Mouse (Mus musculus) embryonic facial prominence, embryonic 14.5 days (tissue): ENCODE measurements around the gene Mme. TPM values are rescaled to one million over a fixed set of nuclear protein-coding genes. Genes with fewer than 3 reads are reported as not detected.

ENCODE experiments used
- ATAC-seq: fragments of 200-750 bp; cut with Nextera tagmentation; 2 replicates; pipeline ENCODE4 v1.8.0; 2017; ENCODE audit warnings: low read depth, moderate number of reproducible peaks, moderate TSS enrichment
- DNase-seq: peaks from one replicate; pipeline ENCODE4 v3.0.0-alpha.2; 2015; ENCODE audit warnings: low spot score
- H3K27ac ChIP-seq: fragments of 300-500 bp; sonication (generic); replicated peaks from 2 replicates; pipeline ENCODE4 v1.5.1; 2014; ENCODE audit warnings: low read depth, mild to moderate bottlenecking, low read length, moderate library complexity
- H3K27me3 ChIP-seq: fragments of 300-500 bp; sonication (generic); replicated peaks from 2 replicates; pipeline ENCODE4 v1.6.1; 2014; ENCODE audit warnings: low read length; ENCODE audit not compliant: control insufficient read depth, insufficient read depth
- H3K36me3 ChIP-seq: fragments of 300-500 bp; sonication (generic); 2 replicates; pipeline ENCODE4 v1.6.1; 2014; ENCODE audit warnings: low read length, mixed read lengths; ENCODE audit not compliant: control insufficient read depth, insufficient read depth
- H3K4me1 ChIP-seq: fragments of 300-500 bp; sonication (generic); 2 replicates; pipeline ENCODE4 v1.6.1; 2014; ENCODE audit warnings: antibody characterized with exemption, low read length; ENCODE audit not compliant: control insufficient read depth, insufficient read depth
- H3K4me2 ChIP-seq: fragments of 300-500 bp; sonication (generic); 2 replicates; pipeline ENCODE4 v1.6.1; 2014; ENCODE audit warnings: low read depth, mild to moderate bottlenecking, low read length, moderate library complexity, mixed read lengths
- H3K4me3 ChIP-seq: fragments of 300-500 bp; sonication (generic); 2 replicates; pipeline ENCODE4 v1.5.1; 2014; ENCODE audit warnings: low read depth, mild to moderate bottlenecking, low read length
- H3K9ac ChIP-seq: fragments of 300-500 bp; sonication (generic); 2 replicates; pipeline ENCODE4 v1.6.1; 2014; ENCODE audit warnings: low read depth, mild to moderate bottlenecking, low read length, moderate library complexity, mixed read lengths
- H3K9me3 ChIP-seq: fragments of 300-500 bp; sonication (generic); 2 replicates; pipeline ENCODE4 v1.6.1; 2016; ENCODE audit warnings: low read length; ENCODE audit not compliant: control insufficient read depth
- WGBS: fragments of 180-500 bp; shearing (Covaris S2); extraction: QIAGEN DNeasy Blood & Tissue Kit; methylation state at CpG from one replicate; pipeline ENCODE4 v1.1.7; 2014; 5-methylcytosine and 5-hydroxymethylcytosine counted together
- polyA plus RNA-seq: library from polyadenylated mRNA; unstranded; fragments of >200 nt; fragmentation: Nextera tagmentation; extraction: Ambion mirVana; gene quantifications from 2 replicates; pipeline ENCODE4 v1.2.1, GENCODE M21; 2014

Gene Mme
- polyA plus RNA-seq, 1 experiment from 2014 or later = 51.6 TPM

GRCm38 (mm10) chr3:63294791-63295190, 53.5 kb downstream of the Mme start:
- DNase-seq (no peak), ATAC-seq (no peak)
- peaks cover 3% of the 10 kb centered on the region; the same call in 1 of the 2 replicates for H3K4me1 ChIP-seq
- peak overlapping the region; percentile 99 for H3K27ac ChIP-seq
- peak overlapping the region; percentile 84 for H3K4me2 ChIP-seq
- H3K9ac ChIP-seq = peak overlapping the region; percentile 87
- H3K27me3 ChIP-seq = no peaks in the 10 kb centered on the region
- no peaks in the 10 kb centered on the region for H3K9me3 ChIP-seq
- 28% methylated on average over 4 of the region's 4 CpGs for WGBS
- H3K36me3 ChIP-seq = no peaks in the 10 kb centered on the region
- H3K4me3 ChIP-seq = peak overlapping the region; percentile 81

GRCm38 (mm10) chr3:63295237-63295636, 53.9 kb downstream of the Mme start:
- peak overlapping the region; percentile 87 for H3K9ac ChIP-seq
- WGBS = 0% methylated on average over 13 of the region's 21 CpGs
- H3K4me2 ChIP-seq = peak overlapping the region; percentile 84
- DNase-seq (peak; percentile 68), ATAC-seq (peak; percentile 88)
- no peaks in the 10 kb centered on the region for H3K27me3 ChIP-seq
- H3K9me3 ChIP-seq = no peaks in the 10 kb centered on the region
- peaks cover 3% of the 10 kb centered on the region; the same call in 1 of the 2 replicates for H3K4me1 ChIP-seq
- H3K36me3 ChIP-seq = no peaks in the 10 kb centered on the region
- peak overlapping the region; percentile 99 for H3K27ac ChIP-seq
- peak overlapping the region; percentile 81 for H3K4me3 ChIP-seq

GRCm38 (mm10) chr3:63295657-63296231, 54.4 kb downstream of the Mme start:
- Histone ChIP-seq H3K36me3 (no peaks in the 10 kb centered on the region), H3K9me3 (no peaks in the 10 kb centered on the region), H3K4me2 (peak overlapping the region; percentile 84), H3K27me3 (no peaks in the 10 kb centered on the region), H3K4me3 (peak overlapping the region; percentile 81), H3K4me1 (peaks cover 3% of the 10 kb centered on the region; the same call in 1 of the 2 replicates), H3K27ac (peak overlapping the region; percentile 99), H3K9ac (peak overlapping the region; percentile 87)
- DNase-seq (peak; percentile 64), ATAC-seq (peak; percentile 82)
- WGBS = 2% methylated on average over 11 of the region's 54 CpGs

GRCm38 (mm10) chr3:63296411-63296810, 55.1 kb downstream of the Mme start:
- peaks cover 3% of the 10 kb centered on the region; the same call in 1 of the 2 replicates for H3K4me1 ChIP-seq
- H3K4me2 ChIP-seq = peak overlapping the region; percentile 84
- no peaks in the 10 kb centered on the region for H3K9me3 ChIP-seq
- ATAC-seq = peak; percentile 31; the same call in 1 of the 2 replicates
- 5% methylated on average over 12 of the region's 12 CpGs for WGBS
- peak; percentile 85 for DNase-seq
- no peaks in the 10 kb centered on the region for H3K27me3 ChIP-seq
- H3K9ac ChIP-seq = peak overlapping the region; percentile 87
- peak overlapping the region; percentile 99 for H3K27ac ChIP-seq
- H3K4me3 ChIP-seq = peak overlapping the region; percentile 81
- no peaks in the 10 kb centered on the region for H3K36me3 ChIP-seq

GRCm38 (mm10) chr3:63297787-63298186, 56.5 kb downstream of the Mme start:
- Histone ChIP-seq H3K36me3 (0 out of 2 replicates have a peak, but pooled peaks cover 5% of the 10 kb centered on the region), H3K4me3 (peak overlapping the region; percentile 21), H3K9me3 (no peaks in the 10 kb centered on the region), H3K4me2 (peak overlapping the region; percentile 52), H3K27me3 (no peaks in the 10 kb centered on the region), H3K9ac (no peak overlapping the region), H3K27ac (no peak overlapping the region; the same call in 1 of the 2 replicates), H3K4me1 (peaks cover 3% of the 10 kb centered on the region; the same call in 1 of the 2 replicates)
- DNase-seq (peak; percentile 95), ATAC-seq (no peak)
- 4% methylated on average over 6 of the region's 6 CpGs for WGBS

- H3K4me2 ChIP-seq = no peak overlapping the region
- H3K27ac ChIP-seq = no peak overlapping the region
- H3K36me3 ChIP-seq = no peaks in the 10 kb centered on the region
- ATAC-seq (no peak), DNase-seq (no peak)
- H3K4me3 ChIP-seq = no peak overlapping the region
- 53% methylated on average over 7 of the region's 7 CpGs for WGBS
- no peaks in the 10 kb centered on the region for H3K4me1 ChIP-seq
- H3K27me3 ChIP-seq = no peaks in the 10 kb centered on the region
- H3K9ac ChIP-seq = no peak overlapping the region
- no peaks in the 10 kb centered on the region for H3K9me3 ChIP-seq
Observed at GRCm38 (mm10) chr3:63315211-63315760, 73.9 kb downstream of the Mme start.

GRCm38 (mm10) chr3:63317496-63317895, 76.2 kb downstream of the Mme start:
- DNase-seq (no peak), ATAC-seq (no peak)
- Histone ChIP-seq H3K9ac (no peak overlapping the region), H3K27ac (no peak overlapping the region), H3K4me3 (no peak overlapping the region), H3K4me2 (no peak overlapping the region), H3K36me3 (no peaks in the 10 kb centered on the region), H3K9me3 (no peaks in the 10 kb centered on the region), H3K4me1 (0 out of 2 replicates have a peak, but pooled peaks cover 2% of the 10 kb centered on the region), H3K27me3 (no peaks in the 10 kb centered on the region)
- 63% methylated on average over 3 of the region's 3 CpGs for WGBS

- DNase-seq (peak; percentile 53), ATAC-seq (no peak)
- H3K4me1 ChIP-seq = 0 out of 2 replicates have a peak, but pooled peaks cover 2% of the 10 kb centered on the region
- 73% methylated on average over 2 of the region's 2 CpGs for WGBS
- no peak overlapping the region for H3K4me3 ChIP-seq
- peaks cover 7% of the 10 kb centered on the region; the same call in 1 of the 2 replicates for H3K36me3 ChIP-seq
- H3K27ac ChIP-seq = no peak overlapping the region
- no peak overlapping the region for H3K9ac ChIP-seq
- no peaks in the 10 kb centered on the region for H3K27me3 ChIP-seq
- H3K9me3 ChIP-seq = no peaks in the 10 kb centered on the region
- no peak overlapping the region for H3K4me2 ChIP-seq
Observed at GRCm38 (mm10) chr3:63325615-63326014, 84.3 kb downstream of the Mme start.
